Mouse (Mus musculus): ENCODE measurements around the gene Gm10295. TPM values are rescaled to one million over a fixed set of nuclear protein-coding genes. Genes with fewer than 3 reads are reported as not detected.

Gm10295 gene
- polyA plus RNA-seq, 1 experiment from 2014 or later, result not detected

- WGBS, result 40% methylated on average over 2 of the region's 2 CpGs
- no peak overlapping the region for H3K9ac ChIP-seq (ENCODE audit: low read depth, low read length)
- no peak overlapping the region for H3K4me3 ChIP-seq (ENCODE audit: low read length)
- H3K4me2 ChIP-seq (replicated peaks; ENCODE audit: low read depth, low read length), result no peak overlapping the region
- H3K27me3 ChIP-seq (ENCODE audit: control insufficient read depth, insufficient read depth, low read length), result no peaks in the 10 kb centered on the region
- H3K9me3 ChIP-seq (ENCODE audit: control insufficient read depth, low read length), result no peaks in the 10 kb centered on the region
- H3K4me1 ChIP-seq (ENCODE audit: control insufficient read depth, insufficient read depth, low read length), result peaks cover 9% of the 10 kb centered on the region; the same call in 1 of the 2 replicates
- no peaks in the 10 kb centered on the region for H3K36me3 ChIP-seq (ENCODE audit: control insufficient read depth, insufficient read depth, low read length)
- peak overlapping the region; percentile 34 for H3K27ac ChIP-seq (ENCODE audit: low read depth, low read length)
- no peak for ATAC-seq (ENCODE audit: low FRiP score, low TSS enrichment)
Observed at GRCm38 (mm10) chr7:71370746-71371145, 19.5 kb upstream of the Gm10295 start.

GRCm38 (mm10) chr7:71370128-71370527 is 18.8 kb upstream of the Gm10295 start:
- H3K9ac ChIP-seq (ENCODE audit: low read depth, low read length), result no peak overlapping the region
- H3K9me3 ChIP-seq (ENCODE audit: control insufficient read depth, low read length), result no peaks in the 10 kb centered on the region
- no peak overlapping the region for H3K4me3 ChIP-seq (ENCODE audit: low read length)
- H3K27me3 ChIP-seq (ENCODE audit: control insufficient read depth, insufficient read depth, low read length), result no peaks in the 10 kb centered on the region
- H3K36me3 ChIP-seq (ENCODE audit: control insufficient read depth, insufficient read depth, low read length), result no peaks in the 10 kb centered on the region
- 89% methylated on average over 3 of the region's 3 CpGs for WGBS
- ATAC-seq (ENCODE audit: low FRiP score, low TSS enrichment), result no peak
- H3K4me2 ChIP-seq (replicated peaks; ENCODE audit: low read depth, low read length), result no peak overlapping the region
- H3K4me1 ChIP-seq (ENCODE audit: control insufficient read depth, insufficient read depth, low read length), result peaks cover 9% of the 10 kb centered on the region; the same call in 1 of the 2 replicates
- H3K27ac ChIP-seq (ENCODE audit: low read depth, low read length), result peak overlapping the region; percentile 34; the same call in 1 of the 2 replicates

- no peaks in the 10 kb centered on the region for H3K27me3 ChIP-seq (ENCODE audit: control insufficient read depth, insufficient read depth, low read length)
- H3K36me3 ChIP-seq (ENCODE audit: control insufficient read depth, insufficient read depth, low read length), result no peaks in the 10 kb centered on the region
- H3K27ac ChIP-seq (ENCODE audit: low read depth, low read length), result peak overlapping the region; percentile 76
- ATAC-seq (ENCODE audit: low FRiP score, low TSS enrichment), result no peak
- H3K4me1 ChIP-seq (ENCODE audit: control insufficient read depth, insufficient read depth, low read length), result peaks cover 6% of the 10 kb centered on the region; the same call in 1 of the 2 replicates
- WGBS, result 63% methylated on average over 13 of the region's 13 CpGs
- H3K9ac ChIP-seq (ENCODE audit: low read depth, low read length), result no peak overlapping the region
- no peaks in the 10 kb centered on the region for H3K9me3 ChIP-seq (ENCODE audit: control insufficient read depth, low read length)
- no peak overlapping the region for H3K4me3 ChIP-seq (ENCODE audit: low read length)
- no peak overlapping the region for H3K4me2 ChIP-seq (replicated peaks; ENCODE audit: low read depth, low read length)
Observed at GRCm38 (mm10) chr7:71368543-71369181, 17.4 kb upstream of the Gm10295 start.

GRCm38 (mm10) chr7:71355596-71355995 is 4.3 kb upstream of the Gm10295 start:
- Histone ChIP-seq H3K9me3 (ENCODE audit: control insufficient read depth, low read length) (no peaks in the 10 kb centered on the region), H3K27me3 (ENCODE audit: control insufficient read depth, insufficient read depth, low read length) (no peaks in the 10 kb centered on the region), H3K4me3 (ENCODE audit: low read length) (no peak overlapping the region), H3K36me3 (ENCODE audit: control insufficient read depth, insufficient read depth, low read length) (no peaks in the 10 kb centered on the region), H3K27ac (ENCODE audit: low read depth, low read length) (no peak overlapping the region), H3K9ac (ENCODE audit: low read depth, low read length) (no peak overlapping the region), H3K4me1 (ENCODE audit: control insufficient read depth, insufficient read depth, low read length) (no peaks in the 10 kb centered on the region), H3K4me2 (replicated peaks; ENCODE audit: low read depth, low read length) (no peak overlapping the region)
- no peak for ATAC-seq (ENCODE audit: low FRiP score, low TSS enrichment)
- WGBS, result 47% methylated on average over 5 of the region's 5 CpGs

- 54% methylated on average over 9 of the region's 9 CpGs for WGBS
- H3K9me3 ChIP-seq (ENCODE audit: control insufficient read depth, low read length), result no peaks in the 10 kb centered on the region
- H3K36me3 ChIP-seq (ENCODE audit: control insufficient read depth, insufficient read depth, low read length), result no peaks in the 10 kb centered on the region
- H3K27ac ChIP-seq (ENCODE audit: low read depth, low read length), result no peak overlapping the region
- H3K4me2 ChIP-seq (replicated peaks; ENCODE audit: low read depth, low read length), result no peak overlapping the region
- no peaks in the 10 kb centered on the region for H3K4me1 ChIP-seq (ENCODE audit: control insufficient read depth, insufficient read depth, low read length)
- no peaks in the 10 kb centered on the region for H3K27me3 ChIP-seq (ENCODE audit: control insufficient read depth, insufficient read depth, low read length)
- H3K4me3 ChIP-seq (ENCODE audit: low read length), result no peak overlapping the region
- ATAC-seq (ENCODE audit: low FRiP score, low TSS enrichment), result no peak
- no peak overlapping the region for H3K9ac ChIP-seq (ENCODE audit: low read depth, low read length)
Observed at GRCm38 (mm10) chr7:71348922-71349321, 2.4 kb downstream of the Gm10295 start.

- no peak for ATAC-seq (ENCODE audit: low FRiP score, low TSS enrichment)
- WGBS, result 68% methylated on average over 11 of the region's 11 CpGs
Observed at GRCm38 (mm10) chr7:71324919-71325583, 26.2 kb downstream of the Gm10295 start.

GRCm38 (mm10) chr7:71313148-71313765 is 38.0 kb downstream of the Gm10295 start:
- peaks cover 10% of the 10 kb centered on the region for H3K4me1 ChIP-seq (ENCODE audit: control insufficient read depth, insufficient read depth, low read length)
- H3K27ac ChIP-seq (ENCODE audit: low read depth, low read length), result no peak overlapping the region
- H3K4me2 ChIP-seq (replicated peaks; ENCODE audit: low read depth, low read length), result no peak overlapping the region
- no peak overlapping the region for H3K9ac ChIP-seq (ENCODE audit: low read depth, low read length)
- ATAC-seq (ENCODE audit: low FRiP score, low TSS enrichment), result no peak
- H3K4me3 ChIP-seq (ENCODE audit: low read length), result no peak overlapping the region
- H3K9me3 ChIP-seq (ENCODE audit: control insufficient read depth, low read length), result no peaks in the 10 kb centered on the region
- H3K27me3 ChIP-seq (ENCODE audit: control insufficient read depth, insufficient read depth, low read length), result no peaks in the 10 kb centered on the region
- H3K36me3 ChIP-seq (ENCODE audit: control insufficient read depth, insufficient read depth, low read length), result no peaks in the 10 kb centered on the region
- 84% methylated on average over 7 of the region's 7 CpGs for WGBS

More at GRCm38 (mm10) chr7:71324919-71325583, 26.2 kb downstream of the Gm10295 start:
- Histone ChIP-seq H3K27ac (ENCODE audit: low read depth, low read length) (no peak overlapping the region), H3K27me3 (ENCODE audit: control insufficient read depth, insufficient read depth, low read length) (no peaks in the 10 kb centered on the region), H3K36me3 (ENCODE audit: control insufficient read depth, insufficient read depth, low read length) (no peaks in the 10 kb centered on the region), H3K9me3 (ENCODE audit: control insufficient read depth, low read length) (no peaks in the 10 kb centered on the region), H3K4me3 (ENCODE audit: low read length) (no peak overlapping the region), H3K9ac (ENCODE audit: low read depth, low read length) (no peak overlapping the region), H3K4me1 (ENCODE audit: control insufficient read depth, insufficient read depth, low read length) (no peaks in the 10 kb centered on the region), H3K4me2 (replicated peaks; ENCODE audit: low read depth, low read length) (no peak overlapping the region)

GRCm38 (mm10) chr7:71312375-71312774 is 38.9 kb downstream of the Gm10295 start:
- WGBS, result 66% methylated on average over 3 of the region's 3 CpGs
- ATAC-seq (ENCODE audit: low FRiP score, low TSS enrichment), result no peak
- peak overlapping the region; percentile 72 for H3K27ac ChIP-seq (ENCODE audit: low read depth, low read length)
- H3K4me1 ChIP-seq (ENCODE audit: control insufficient read depth, insufficient read depth, low read length), result peaks cover 13% of the 10 kb centered on the region
- H3K27me3 ChIP-seq (ENCODE audit: control insufficient read depth, insufficient read depth, low read length), result no peaks in the 10 kb centered on the region
- H3K9ac ChIP-seq (ENCODE audit: low read depth, low read length), result no peak overlapping the region
- no peaks in the 10 kb centered on the region for H3K9me3 ChIP-seq (ENCODE audit: control insufficient read depth, low read length)
- no peaks in the 10 kb centered on the region for H3K36me3 ChIP-seq (ENCODE audit: control insufficient read depth, insufficient read depth, low read length)
- no peak overlapping the region for H3K4me3 ChIP-seq (ENCODE audit: low read length)
- H3K4me2 ChIP-seq (replicated peaks; ENCODE audit: low read depth, low read length), result no peak overlapping the region

GRCm38 (mm10) chr7:71311411-71311810 is 39.9 kb downstream of the Gm10295 start:
- no peak overlapping the region for H3K4me3 ChIP-seq (ENCODE audit: low read length)
- peak overlapping the region; percentile 72 for H3K27ac ChIP-seq (ENCODE audit: low read depth, low read length)
- H3K9ac ChIP-seq (ENCODE audit: low read depth, low read length), result no peak overlapping the region
- H3K4me1 ChIP-seq (ENCODE audit: control insufficient read depth, insufficient read depth, low read length), result peaks cover 13% of the 10 kb centered on the region
- H3K36me3 ChIP-seq (ENCODE audit: control insufficient read depth, insufficient read depth, low read length), result no peaks in the 10 kb centered on the region
- H3K27me3 ChIP-seq (ENCODE audit: control insufficient read depth, insufficient read depth, low read length), result no peaks in the 10 kb centered on the region
- H3K4me2 ChIP-seq (replicated peaks; ENCODE audit: low read depth, low read length), result no peak overlapping the region
- 16% methylated on average over 11 of the region's 11 CpGs for WGBS
- peak; percentile 69 for ATAC-seq (ENCODE audit: low FRiP score, low TSS enrichment)
- no peaks in the 10 kb centered on the region for H3K9me3 ChIP-seq (ENCODE audit: control insufficient read depth, low read length)

Measured in kidney, embryonic 14.5 days (tissue).